Mouse (Mus musculus): ENCODE results near the gene Nmnat1.
A peak's percentile ranks its signal among the peaks of the same experiment; 100 is the strongest.
"Not testable (repeated sequence)": the region's sequence is repeated elsewhere in the genome, so short reads cannot be mapped to it uniquely, and the experiment has no call there.

Gene Nmnat1

GRCm38 (mm10) chr4:149444964-149445701 lies 39.9 kb downstream of the Nmnat1 start:
- DNase-seq (ENCODE audit: low read depth, low spot score) = peak; percentile 87

GRCm38 (mm10) chr4:149444465-149444864 lies 40.5 kb downstream of the Nmnat1 start:
- no peak for DNase-seq (ENCODE audit: low read depth, low spot score)

DNA sequence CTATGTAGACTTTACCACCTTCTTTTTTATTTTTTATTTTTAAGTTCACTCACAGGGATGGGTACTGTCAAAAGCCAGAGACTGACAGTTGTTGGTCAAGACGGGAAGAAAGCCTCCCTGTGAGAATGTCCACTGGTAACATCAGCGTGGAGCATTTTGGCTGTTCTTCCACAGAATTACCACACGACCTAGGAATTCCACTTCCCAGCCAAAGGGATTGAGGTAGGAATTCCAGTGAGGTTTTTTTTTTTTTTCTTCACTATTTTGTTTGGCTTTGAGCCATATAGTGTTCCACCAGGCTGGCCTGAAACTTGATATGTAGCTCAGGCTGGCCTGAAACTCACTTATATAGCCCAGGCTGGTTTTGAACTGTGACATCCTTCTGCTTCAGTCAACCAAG lies 42.6 kb downstream of the Nmnat1 start:
- no peak for DNase-seq (ENCODE audit: low read depth, low spot score)

DNA sequence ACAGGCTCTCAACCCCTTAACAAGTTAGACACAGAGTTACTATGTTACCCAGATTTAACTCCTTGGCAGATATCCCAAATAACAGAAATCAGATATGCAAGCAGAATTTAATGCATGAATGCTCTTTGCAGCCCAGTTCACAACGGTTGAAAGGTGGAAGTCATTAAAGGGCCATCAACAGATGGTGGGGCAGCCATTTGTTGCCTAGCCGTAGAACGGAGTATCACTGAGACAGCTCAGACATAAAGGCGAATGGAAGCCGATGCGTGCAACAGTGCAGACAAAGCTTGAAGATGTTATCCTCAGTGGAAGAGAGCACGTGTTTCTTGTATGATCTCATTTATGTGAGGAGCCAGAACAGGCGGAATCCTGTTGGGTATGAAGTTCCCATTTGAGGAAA lies 44.4 kb downstream of the Nmnat1 start:
- DNase-seq (ENCODE audit: low read depth, low spot score) = no peak

DNA sequence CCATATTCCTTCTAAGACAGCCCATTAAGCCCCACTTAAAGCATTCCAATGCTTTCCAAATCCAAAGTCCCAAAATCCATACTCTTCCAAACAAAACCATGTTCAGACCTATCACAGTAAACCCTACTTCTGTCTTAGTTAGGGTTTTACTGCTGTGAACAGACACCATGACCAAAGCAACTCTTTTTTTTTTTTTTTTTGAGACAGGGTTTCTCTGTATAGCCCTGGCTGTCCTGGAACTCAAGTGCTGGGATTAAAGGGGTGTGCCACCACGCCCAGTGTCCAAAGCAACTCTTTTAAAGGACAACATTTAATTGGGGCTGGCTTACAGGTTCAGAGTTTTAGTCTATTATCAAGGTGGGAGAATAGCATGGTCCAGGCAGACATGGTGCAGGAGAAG lies 53.1 kb downstream of the Nmnat1 start:
- not testable (repeated sequence) for DNase-seq (ENCODE audit: low read depth, low spot score)

GRCm38 (mm10) chr4:149429592-149429991 lies 55.4 kb downstream of the Nmnat1 start:
- no peak for DNase-seq (ENCODE audit: low read depth, low spot score)

DNA sequence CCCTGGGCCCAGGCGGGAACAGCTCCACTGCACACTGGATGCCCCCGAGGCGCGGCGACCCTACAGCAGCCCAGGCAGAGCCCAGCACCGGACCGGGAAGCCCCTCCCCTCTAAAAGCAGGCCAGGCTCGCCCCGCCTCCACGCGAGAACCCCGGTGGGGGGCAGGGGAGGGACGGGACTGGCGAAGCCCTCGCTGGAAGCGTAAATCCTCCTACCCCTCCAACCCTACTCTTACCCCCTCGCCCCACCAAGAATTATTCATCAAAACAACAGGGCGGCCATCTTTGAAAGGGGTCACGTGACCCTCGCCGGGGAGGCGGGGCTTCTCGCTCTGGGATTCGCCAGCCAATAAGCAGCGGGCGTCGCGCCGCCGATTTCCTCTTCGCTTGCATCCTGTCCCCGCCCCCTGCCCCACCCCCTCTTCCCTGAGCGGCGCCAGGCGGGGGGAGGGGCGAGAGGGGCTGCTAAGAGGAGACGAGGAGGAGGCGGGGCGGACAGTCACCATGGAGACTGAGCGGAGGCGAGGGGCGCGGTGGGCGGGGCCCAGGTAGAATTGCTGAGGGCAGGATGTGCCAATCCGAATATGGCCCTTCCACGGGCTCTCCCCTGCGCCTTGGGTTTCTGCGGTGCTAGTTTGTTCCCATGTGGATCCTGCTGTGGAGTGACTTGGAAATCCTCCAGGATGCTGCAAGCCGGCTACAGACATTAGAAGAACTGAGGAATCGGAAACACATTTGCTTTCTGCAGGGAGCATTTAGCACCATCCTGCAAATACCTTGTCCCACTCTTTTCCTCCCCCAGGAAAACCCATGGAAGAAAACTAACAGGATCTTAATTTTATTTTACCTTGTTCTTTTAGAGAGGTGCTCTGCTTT lies 58.4 kb downstream of the Nmnat1 start, which contains the start of gene Ube4b:
Gene Ube4b, minus strand, starts transcription at position 425 of the 875 bp plus-strand sequence.
- DNase-seq (ENCODE audit: low read depth, low spot score) = peak; percentile 98

- DNase-seq (ENCODE audit: low read depth, low spot score) = no peak
Observed at GRCm38 (mm10) chr4:149425801-149426292, 59.2 kb downstream of the Nmnat1 start.

DNA sequence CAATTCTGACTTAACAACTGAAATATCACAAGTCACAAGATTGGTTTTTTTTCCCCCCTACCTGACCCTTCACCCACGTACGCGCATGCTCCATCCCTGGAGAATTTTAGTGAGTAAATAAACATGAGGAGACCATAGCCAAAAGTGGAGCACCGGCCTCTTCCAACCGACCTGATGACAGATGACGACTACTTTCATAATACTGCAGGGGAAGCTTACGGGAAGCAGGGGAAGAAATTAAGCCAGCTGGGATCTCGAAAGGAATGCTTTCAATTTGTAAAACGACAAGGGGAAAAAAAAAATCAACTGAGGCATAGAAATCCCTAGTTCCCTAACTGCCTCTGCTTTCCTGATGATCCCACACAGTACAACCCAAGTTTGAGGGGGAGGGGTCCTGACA lies 60.2 kb downstream of the Nmnat1 start:
- DNase-seq (ENCODE audit: low read depth, low spot score) = no peak

DNA sequence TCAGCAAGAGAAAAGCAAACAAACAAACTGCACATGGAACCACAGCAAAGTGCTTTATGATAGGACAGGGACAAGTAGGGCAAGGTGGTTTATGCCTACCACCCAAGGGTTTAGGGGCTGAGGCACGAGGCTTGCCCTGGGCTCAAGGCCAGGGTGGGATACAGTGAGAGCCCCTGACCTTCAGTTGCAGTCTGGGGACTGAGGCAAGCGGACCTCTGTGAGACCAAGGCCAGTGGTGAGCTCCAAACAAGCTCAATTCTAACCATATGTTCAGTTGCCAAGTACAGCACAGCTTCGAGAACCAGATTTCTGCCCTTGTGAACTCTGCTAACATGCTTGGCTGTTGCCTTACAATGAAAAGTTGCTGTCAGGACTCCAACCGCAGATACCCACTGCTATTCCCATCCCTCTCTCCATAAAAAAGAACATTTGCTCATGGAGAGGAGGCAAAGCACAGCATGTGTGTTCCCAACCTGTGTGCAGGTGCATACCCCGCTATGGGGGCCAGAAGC lies 67.1 kb downstream of the Nmnat1 start:
- no peak for DNase-seq (ENCODE audit: low read depth, low spot score)
